Mouse (Mus musculus): ENCODE data around the gene Gna14. TPM values are rescaled to one million over a fixed set of nuclear protein-coding genes. Genes with fewer than 3 reads are reported as not detected.

Gna14 gene
- polyA plus RNA-seq, 1 experiment from 2014 or later: 3.9 TPM

DNA sequence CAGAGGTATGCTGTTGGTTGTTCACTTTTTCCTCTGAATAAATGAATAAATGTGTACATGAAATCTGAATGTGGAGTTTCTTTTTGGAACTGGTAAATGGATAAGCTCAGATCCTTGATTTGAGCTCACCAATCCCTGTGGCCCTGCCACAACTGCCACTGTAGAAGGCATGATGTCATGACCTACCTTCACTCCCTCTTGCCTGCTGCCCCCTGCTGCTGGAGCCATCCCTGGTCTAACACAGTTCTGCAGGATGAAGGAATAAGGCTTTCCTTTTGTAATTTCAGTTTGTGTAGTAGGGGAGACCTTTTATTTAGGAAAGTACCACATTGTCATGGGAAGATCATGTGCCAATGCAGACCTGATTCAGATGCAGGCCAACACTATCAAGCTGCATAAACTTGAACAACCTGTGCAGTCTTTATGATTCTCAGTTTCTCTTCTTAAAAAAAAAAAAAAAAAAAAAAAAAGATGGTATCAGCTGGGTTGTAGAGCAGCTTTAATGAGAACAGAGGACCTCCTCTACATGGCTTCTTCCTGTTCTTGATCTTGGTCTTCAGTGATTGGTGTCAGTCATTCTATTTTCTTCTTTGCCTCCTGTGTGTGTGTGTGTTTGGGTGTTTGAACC, 93.8 kb downstream of the Gna14 start:
- no peak overlapping the region for H3K4me3 ChIP-seq (ENCODE audit: low read depth, low read length)
- H3K27ac ChIP-seq (replicated peaks; ENCODE audit: low read depth, low read length): no peak overlapping the region
- H3K36me3 ChIP-seq (ENCODE audit: control insufficient read depth, insufficient read depth, low read length): no peaks in the 10 kb centered on the region
- no peaks in the 10 kb centered on the region for H3K27me3 ChIP-seq (replicated peaks; ENCODE audit: control insufficient read depth, insufficient read depth, low read length)
- H3K9me3 ChIP-seq (ENCODE audit: control insufficient read depth, low read length): no peaks in the 10 kb centered on the region
- DNase-seq (ENCODE audit: low spot score) (peak; percentile 26), ATAC-seq (ENCODE audit: low read depth) (no peak)
- no peak overlapping the region for H3K4me2 ChIP-seq (ENCODE audit: low read depth, low read length)
- H3K4me1 ChIP-seq (ENCODE audit: control insufficient read depth, insufficient read depth, low read length): no peaks in the 10 kb centered on the region
- H3K9ac ChIP-seq (ENCODE audit: low read depth, low read length): no peak overlapping the region

- H3K27ac ChIP-seq (replicated peaks; ENCODE audit: low read depth, low read length): no peak overlapping the region
- H3K9me3 ChIP-seq (ENCODE audit: control insufficient read depth, low read length): no peaks in the 10 kb centered on the region
- WGBS: 76% methylated on average over 4 of the region's 4 CpGs
- H3K4me2 ChIP-seq (ENCODE audit: low read depth, low read length): no peak overlapping the region
- no peak overlapping the region for H3K9ac ChIP-seq (ENCODE audit: low read depth, low read length)
- no peak for ATAC-seq (ENCODE audit: low read depth)
- no peaks in the 10 kb centered on the region for H3K4me1 ChIP-seq (ENCODE audit: control insufficient read depth, insufficient read depth, low read length)
- H3K36me3 ChIP-seq (ENCODE audit: control insufficient read depth, insufficient read depth, low read length): no peaks in the 10 kb centered on the region
- no peak for DNase-seq (ENCODE audit: low spot score)
- H3K27me3 ChIP-seq (replicated peaks; ENCODE audit: control insufficient read depth, insufficient read depth, low read length): no peaks in the 10 kb centered on the region
- no peak overlapping the region for H3K4me3 ChIP-seq (ENCODE audit: low read depth, low read length)
Measured at GRCm38 (mm10) chr19:16529999-16530398, 94.4 kb downstream of the Gna14 start.

DNA sequence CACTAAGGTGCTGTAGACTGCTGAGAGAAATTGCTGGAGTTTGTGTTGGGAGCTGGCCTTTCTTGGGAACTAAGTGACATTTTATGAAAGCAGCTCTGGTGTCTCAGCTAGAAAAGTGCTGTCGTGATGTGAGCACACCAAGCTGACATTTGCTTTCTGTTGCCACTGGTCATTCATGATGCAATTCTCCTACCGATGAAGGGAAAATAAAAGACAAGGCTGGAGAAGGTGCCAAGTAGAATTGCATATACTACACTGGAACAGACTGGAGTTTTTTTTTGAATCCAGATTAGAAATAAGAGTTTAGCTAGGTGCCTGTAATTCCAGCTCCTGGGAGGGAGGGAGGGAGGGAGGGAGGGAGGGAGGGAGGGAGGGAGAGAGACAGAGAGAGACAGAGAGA, 98.7 kb downstream of the Gna14 start:
- ATAC-seq (ENCODE audit: low read depth) (no peak), DNase-seq (ENCODE audit: low spot score) (no peak)
- 90% methylated on average over 2 of the region's 2 CpGs for WGBS
- Histone ChIP-seq H3K4me2 (ENCODE audit: low read depth, low read length) (no peak overlapping the region), H3K9ac (ENCODE audit: low read depth, low read length) (no peak overlapping the region), H3K27me3 (replicated peaks; ENCODE audit: control insufficient read depth, insufficient read depth, low read length) (no peaks in the 10 kb centered on the region), H3K36me3 (ENCODE audit: control insufficient read depth, insufficient read depth, low read length) (no peaks in the 10 kb centered on the region), H3K9me3 (ENCODE audit: control insufficient read depth, low read length) (no peaks in the 10 kb centered on the region), H3K4me1 (ENCODE audit: control insufficient read depth, insufficient read depth, low read length) (no peaks in the 10 kb centered on the region), H3K27ac (replicated peaks; ENCODE audit: low read depth, low read length) (no peak overlapping the region), H3K4me3 (ENCODE audit: low read depth, low read length) (no peak overlapping the region)

DNA sequence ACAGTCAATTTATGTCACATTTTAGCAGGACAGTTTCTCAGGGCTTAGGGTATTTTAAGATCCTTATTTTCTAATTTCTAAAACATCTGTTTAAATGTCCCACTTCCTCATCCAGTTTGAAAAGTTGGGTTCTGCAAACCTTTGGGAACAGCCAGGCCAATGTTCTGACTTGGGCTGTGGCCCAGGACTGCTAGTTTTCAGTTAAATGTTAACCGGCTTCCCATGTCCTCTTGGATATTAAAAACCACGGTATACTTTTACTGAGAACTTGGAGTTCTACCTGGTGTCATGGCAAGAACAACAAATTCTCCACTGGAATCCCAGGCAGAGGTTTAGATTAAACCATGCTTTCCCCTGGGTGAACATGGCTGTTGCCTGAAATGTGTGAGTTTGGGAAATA, 102.9 kb downstream of the Gna14 start:
- no peak for ATAC-seq (ENCODE audit: low read depth)
- no peak for DNase-seq (ENCODE audit: low spot score)
- 81% methylated on average over 2 of the region's 2 CpGs for WGBS
- no peaks in the 10 kb centered on the region for H3K36me3 ChIP-seq (ENCODE audit: control insufficient read depth, insufficient read depth, low read length)
- H3K27me3 ChIP-seq (replicated peaks; ENCODE audit: control insufficient read depth, insufficient read depth, low read length): no peaks in the 10 kb centered on the region
- no peaks in the 10 kb centered on the region for H3K4me1 ChIP-seq (ENCODE audit: control insufficient read depth, insufficient read depth, low read length)
- no peak overlapping the region for H3K4me3 ChIP-seq (ENCODE audit: low read depth, low read length)
- no peaks in the 10 kb centered on the region for H3K9me3 ChIP-seq (ENCODE audit: control insufficient read depth, low read length)
- no peak overlapping the region for H3K4me2 ChIP-seq (ENCODE audit: low read depth, low read length)
- H3K27ac ChIP-seq (replicated peaks; ENCODE audit: low read depth, low read length): no peak overlapping the region
- no peak overlapping the region for H3K9ac ChIP-seq (ENCODE audit: low read depth, low read length)

GRCm38 (mm10) chr19:16543688-16544087, 108.1 kb downstream of the Gna14 start:
- H3K9ac ChIP-seq (ENCODE audit: low read depth, low read length): no peak overlapping the region
- H3K4me2 ChIP-seq (ENCODE audit: low read depth, low read length): no peak overlapping the region
- 88% methylated on average over 4 of the region's 4 CpGs for WGBS
- no peak for ATAC-seq (ENCODE audit: low read depth)
- H3K4me3 ChIP-seq (ENCODE audit: low read depth, low read length): no peak overlapping the region
- no peaks in the 10 kb centered on the region for H3K27me3 ChIP-seq (replicated peaks; ENCODE audit: control insufficient read depth, insufficient read depth, low read length)
- H3K9me3 ChIP-seq (ENCODE audit: control insufficient read depth, low read length): no peaks in the 10 kb centered on the region
- H3K27ac ChIP-seq (replicated peaks; ENCODE audit: low read depth, low read length): no peak overlapping the region
- H3K36me3 ChIP-seq (ENCODE audit: control insufficient read depth, insufficient read depth, low read length): no peaks in the 10 kb centered on the region
- H3K4me1 ChIP-seq (ENCODE audit: control insufficient read depth, insufficient read depth, low read length): no peaks in the 10 kb centered on the region
- DNase-seq (ENCODE audit: low spot score): no peak

DNA sequence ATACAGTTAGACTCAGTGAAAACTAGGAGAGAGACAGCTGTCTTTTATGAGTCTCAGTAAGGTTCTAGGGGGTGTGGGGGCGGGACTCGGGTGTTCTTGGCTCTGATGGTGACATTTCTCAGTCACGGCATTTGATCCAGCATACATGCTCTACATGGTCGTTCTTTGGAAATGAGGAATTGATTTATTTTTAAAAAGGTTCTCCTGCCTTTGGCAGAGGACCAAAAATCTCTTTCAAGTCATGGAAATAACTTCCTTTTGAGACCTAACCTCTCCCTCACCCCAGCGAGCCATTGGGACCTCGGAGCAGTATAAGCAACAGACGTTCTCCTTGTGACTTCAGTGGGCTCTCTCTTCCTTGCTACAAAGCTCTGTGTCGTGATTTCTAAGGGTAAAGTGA, 121.4 kb downstream of the Gna14 start:
- WGBS: 37% methylated on average over 8 of the region's 8 CpGs
- no peak overlapping the region for H3K27ac ChIP-seq (replicated peaks; ENCODE audit: low read depth, low read length)
- peak; percentile 80 for DNase-seq (ENCODE audit: low spot score)
- no peak overlapping the region for H3K4me3 ChIP-seq (ENCODE audit: low read depth, low read length)
- no peaks in the 10 kb centered on the region for H3K27me3 ChIP-seq (replicated peaks; ENCODE audit: control insufficient read depth, insufficient read depth, low read length)
- no peaks in the 10 kb centered on the region for H3K9me3 ChIP-seq (ENCODE audit: control insufficient read depth, low read length)
- peaks cover 4% of the 10 kb centered on the region; the same call in 1 of the 2 replicates for H3K4me1 ChIP-seq (ENCODE audit: control insufficient read depth, insufficient read depth, low read length)
- H3K36me3 ChIP-seq (ENCODE audit: control insufficient read depth, insufficient read depth, low read length): no peaks in the 10 kb centered on the region
- no peak overlapping the region for H3K9ac ChIP-seq (ENCODE audit: low read depth, low read length)
- peak overlapping the region; percentile 10; the same call in 1 of the 2 replicates for H3K4me2 ChIP-seq (ENCODE audit: low read depth, low read length)
- ATAC-seq (ENCODE audit: low read depth): no peak

DNA sequence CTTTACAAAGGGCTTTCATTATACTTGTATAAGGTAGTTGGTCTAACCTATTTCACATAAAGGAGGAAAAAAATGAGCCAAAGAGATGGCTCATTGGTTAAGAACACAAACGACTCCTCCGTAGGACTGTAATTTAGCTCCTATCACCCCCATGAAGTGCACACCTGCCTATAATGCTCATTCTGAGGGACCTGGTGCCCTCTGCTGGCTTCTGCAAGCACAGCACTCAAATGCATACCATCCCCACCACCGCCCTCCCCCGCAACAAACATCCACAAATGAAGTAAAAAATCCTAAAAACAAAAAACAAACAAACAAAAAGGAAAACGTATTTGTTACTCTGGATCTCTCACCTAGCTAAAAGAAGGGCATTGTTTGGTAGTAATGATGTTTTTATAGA, 122.4 kb downstream of the Gna14 start:
- Histone ChIP-seq H3K27ac (replicated peaks; ENCODE audit: low read depth, low read length) (peak overlapping the region; percentile 39; the same call in 1 of the 2 replicates), H3K9me3 (ENCODE audit: control insufficient read depth, low read length) (no peaks in the 10 kb centered on the region), H3K4me2 (ENCODE audit: low read depth, low read length) (no peak overlapping the region), H3K4me1 (ENCODE audit: control insufficient read depth, insufficient read depth, low read length) (peaks cover 4% of the 10 kb centered on the region; the same call in 1 of the 2 replicates), H3K27me3 (replicated peaks; ENCODE audit: control insufficient read depth, insufficient read depth, low read length) (no peaks in the 10 kb centered on the region), H3K36me3 (ENCODE audit: control insufficient read depth, insufficient read depth, low read length) (no peaks in the 10 kb centered on the region), H3K4me3 (ENCODE audit: low read depth, low read length) (no peak overlapping the region), H3K9ac (ENCODE audit: low read depth, low read length) (no peak overlapping the region)
- WGBS: 73% methylated on average over 5 of the region's 5 CpGs
- no peak for DNase-seq (ENCODE audit: low spot score)
- ATAC-seq (ENCODE audit: low read depth): no peak

- no peak overlapping the region for H3K4me3 ChIP-seq (ENCODE audit: low read depth, low read length)
- no peaks in the 10 kb centered on the region for H3K9me3 ChIP-seq (ENCODE audit: control insufficient read depth, low read length)
- no peak overlapping the region for H3K9ac ChIP-seq (ENCODE audit: low read depth, low read length)
- 61% methylated on average over 2 of the region's 2 CpGs for WGBS
- peaks cover 4% of the 10 kb centered on the region; the same call in 1 of the 2 replicates for H3K4me1 ChIP-seq (ENCODE audit: control insufficient read depth, insufficient read depth, low read length)
- no peaks in the 10 kb centered on the region for H3K27me3 ChIP-seq (replicated peaks; ENCODE audit: control insufficient read depth, insufficient read depth, low read length)
- DNase-seq (ENCODE audit: low spot score): peak; percentile 63
- H3K36me3 ChIP-seq (ENCODE audit: control insufficient read depth, insufficient read depth, low read length): no peaks in the 10 kb centered on the region
- ATAC-seq (ENCODE audit: low read depth): no peak
- peak overlapping the region; percentile 39; the same call in 1 of the 2 replicates for H3K27ac ChIP-seq (replicated peaks; ENCODE audit: low read depth, low read length)
- H3K4me2 ChIP-seq (ENCODE audit: low read depth, low read length): no peak overlapping the region
Measured at GRCm38 (mm10) chr19:16558570-16558969, 123.0 kb downstream of the Gna14 start.

DNA sequence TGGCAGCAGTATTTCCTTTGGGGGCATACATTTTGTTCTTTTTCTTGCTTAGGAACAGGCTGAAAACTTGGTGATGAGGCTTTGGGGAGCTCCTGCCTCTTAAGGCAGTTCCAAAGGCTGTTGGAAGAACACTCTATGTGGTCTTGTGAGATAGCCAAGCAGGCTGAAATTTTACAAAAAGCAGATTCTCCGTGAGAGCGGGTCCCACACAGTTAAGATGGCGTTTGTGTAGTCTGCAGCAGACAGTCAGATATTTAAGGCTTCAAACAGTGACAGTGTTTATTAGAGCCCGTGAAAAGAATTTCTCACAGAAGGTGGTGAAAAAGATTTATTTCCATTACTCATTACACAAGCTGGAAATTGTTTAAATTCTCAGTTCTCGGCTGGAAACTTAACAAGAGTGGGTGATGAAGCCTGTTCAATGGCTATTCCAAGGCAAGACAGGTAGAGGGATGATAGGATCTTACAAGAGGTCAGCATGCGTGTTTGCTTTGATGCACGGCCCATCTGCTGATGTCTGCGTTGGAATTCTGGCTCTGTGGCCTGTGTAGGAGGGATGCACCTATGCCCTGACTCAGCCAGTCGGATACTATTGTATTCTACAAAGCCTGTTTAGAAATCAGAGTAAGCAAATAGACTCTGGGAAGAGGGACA, 123.8 kb downstream of the Gna14 start:
- Histone ChIP-seq H3K27ac (replicated peaks; ENCODE audit: low read depth, low read length) (peak overlapping the region; percentile 28; the same call in 1 of the 2 replicates), H3K9ac (ENCODE audit: low read depth, low read length) (no peak overlapping the region), H3K9me3 (ENCODE audit: control insufficient read depth, low read length) (no peaks in the 10 kb centered on the region), H3K4me2 (ENCODE audit: low read depth, low read length) (no peak overlapping the region), H3K4me1 (ENCODE audit: control insufficient read depth, insufficient read depth, low read length) (peaks cover 4% of the 10 kb centered on the region; the same call in 1 of the 2 replicates), H3K4me3 (ENCODE audit: low read depth, low read length) (no peak overlapping the region), H3K27me3 (replicated peaks; ENCODE audit: control insufficient read depth, insufficient read depth, low read length) (no peaks in the 10 kb centered on the region), H3K36me3 (ENCODE audit: control insufficient read depth, insufficient read depth, low read length) (no peaks in the 10 kb centered on the region)
- DNase-seq (ENCODE audit: low spot score) (no peak), ATAC-seq (ENCODE audit: low read depth) (no peak)
- WGBS: 76% methylated on average over 9 of the region's 9 CpGs

All from embryonic facial prominence, embryonic 14.5 days (tissue).